Mouse (Mus musculus): Measurements from ENCODE around the gene Bhlha15.
A peak's percentile ranks its signal among the peaks of the same experiment; 100 is the strongest.

Gene Bhlha15

DNA sequence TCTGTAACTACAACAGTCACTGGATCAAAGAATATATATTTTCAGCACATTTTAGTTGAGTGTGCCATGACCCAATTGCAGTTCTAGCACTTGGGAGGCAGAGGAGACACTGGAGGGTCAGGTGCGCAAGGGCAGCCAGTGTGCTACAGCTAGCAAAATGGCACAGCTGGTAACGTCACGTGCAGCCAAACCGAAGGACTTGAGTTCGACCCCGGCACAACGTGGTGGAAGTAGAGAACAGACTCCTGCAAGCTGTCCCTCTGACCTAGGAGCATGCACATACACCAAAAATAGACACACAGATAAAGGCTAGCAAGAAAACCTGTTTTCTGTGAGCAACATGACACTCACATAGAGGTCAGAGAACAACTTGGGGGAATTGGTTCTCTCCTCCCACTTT is 759 bp upstream of the Bhlha15 start:
- DNase-seq (ENCODE audit: low spot score in 2 of 2), result no peak

DNA sequence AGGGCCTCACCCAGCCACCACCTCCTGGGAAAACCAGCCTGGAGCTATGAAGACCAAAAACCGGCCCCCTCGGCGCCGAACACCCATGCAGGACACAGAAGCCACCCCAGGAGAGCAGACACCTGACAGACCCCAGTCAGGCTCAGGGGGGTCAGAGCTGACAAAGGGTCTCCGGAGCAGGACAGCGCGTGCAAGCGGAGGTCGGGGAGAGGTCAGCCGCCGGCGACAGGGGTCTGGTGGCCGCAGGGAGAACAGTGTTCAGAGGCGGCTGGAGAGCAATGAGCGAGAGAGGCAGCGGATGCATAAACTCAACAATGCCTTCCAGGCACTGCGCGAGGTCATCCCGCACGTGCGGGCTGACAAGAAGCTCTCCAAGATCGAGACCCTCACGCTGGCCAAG is 940 bp downstream of the Bhlha15 start:
- DNase-seq (ENCODE audit: low spot score in 2 of 2), result no peak

DNA sequence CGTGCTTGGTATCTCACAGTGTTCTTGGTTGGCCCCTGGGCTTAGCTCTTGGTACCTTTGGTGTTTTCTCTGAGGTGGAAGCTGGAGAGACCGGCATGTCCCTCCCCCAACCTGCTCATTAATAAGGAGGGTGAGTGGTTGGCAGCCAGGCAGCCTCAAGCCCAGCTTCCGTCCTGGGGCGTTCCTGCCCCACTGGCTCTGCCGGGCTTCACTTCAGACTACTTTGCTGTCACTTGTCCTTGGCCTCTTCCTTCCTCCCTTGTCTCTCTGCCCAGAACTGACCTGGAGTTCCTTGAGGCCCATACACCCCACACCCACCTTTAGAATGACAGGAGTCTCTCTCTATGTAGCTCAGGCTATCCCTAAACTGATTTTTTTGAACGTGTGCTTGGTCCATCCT is 2.6 kb downstream of the Bhlha15 start:
- DNase-seq (ENCODE audit: low spot score in 2 of 2), result no peak

DNA sequence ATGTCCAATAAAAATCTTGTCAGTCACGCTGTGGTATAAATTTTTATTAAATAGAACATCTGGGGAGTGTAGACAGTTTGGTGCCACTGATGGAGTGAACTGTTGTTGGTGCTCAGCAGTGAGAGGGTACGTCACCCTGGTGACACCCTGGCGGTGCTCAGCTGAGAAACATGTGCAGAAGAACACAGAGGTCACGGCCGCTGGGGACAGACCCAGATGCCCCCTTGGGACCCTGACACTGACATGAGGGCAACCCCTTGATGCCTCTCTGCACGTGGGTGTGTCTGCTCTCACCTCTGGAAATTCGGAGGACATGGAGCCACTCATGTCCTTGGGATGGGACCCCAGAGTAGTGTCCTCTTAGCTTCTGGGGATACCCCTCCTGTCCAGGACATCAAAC is 4.3 kb downstream of the Bhlha15 start:
- no peak for DNase-seq (ENCODE audit: low spot score in 2 of 2)

DNA sequence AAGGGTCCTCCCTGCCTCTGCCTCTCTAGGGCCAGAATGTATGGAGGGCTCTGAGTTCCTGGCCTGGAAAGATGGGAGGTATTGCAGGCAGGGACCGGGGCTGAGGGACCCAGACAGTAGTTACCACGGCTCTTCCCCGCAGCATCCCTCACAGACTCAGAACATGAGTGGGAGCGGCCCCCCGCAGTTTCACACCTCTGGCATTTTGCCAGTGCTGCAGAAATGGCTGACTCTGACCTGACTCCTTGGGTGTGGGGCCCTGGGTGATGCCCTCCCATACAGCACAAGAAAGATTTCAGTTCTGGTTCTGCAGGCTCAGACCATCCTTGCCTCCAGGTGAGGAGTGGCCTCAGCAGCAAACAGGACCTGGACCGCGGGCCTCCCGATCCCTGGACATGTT is 5.5 kb downstream of the Bhlha15 start:
- no peak for DNase-seq (ENCODE audit: low spot score in 2 of 2)

DNA sequence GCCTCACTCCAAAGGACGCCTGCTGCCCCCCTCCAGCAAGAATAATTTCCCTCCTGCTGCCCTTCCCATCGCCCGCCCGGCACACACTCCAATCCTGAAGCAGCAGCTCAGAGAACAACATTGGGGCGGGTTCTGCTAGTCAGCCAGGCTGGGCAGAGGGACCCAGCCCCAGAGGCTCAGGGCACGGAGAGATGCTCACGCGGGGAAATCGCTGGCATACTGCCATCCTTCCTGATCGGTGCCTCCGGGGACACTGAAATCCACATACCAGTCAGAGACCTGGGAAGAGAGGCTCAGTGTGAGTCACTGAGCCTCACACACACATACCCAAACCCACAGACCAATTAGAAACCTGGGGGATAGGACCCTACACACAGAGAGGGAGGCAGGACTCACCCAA is 10.5 kb downstream of the Bhlha15 start:
- no peak for DNase-seq (ENCODE audit: low spot score in 2 of 2)

DNA sequence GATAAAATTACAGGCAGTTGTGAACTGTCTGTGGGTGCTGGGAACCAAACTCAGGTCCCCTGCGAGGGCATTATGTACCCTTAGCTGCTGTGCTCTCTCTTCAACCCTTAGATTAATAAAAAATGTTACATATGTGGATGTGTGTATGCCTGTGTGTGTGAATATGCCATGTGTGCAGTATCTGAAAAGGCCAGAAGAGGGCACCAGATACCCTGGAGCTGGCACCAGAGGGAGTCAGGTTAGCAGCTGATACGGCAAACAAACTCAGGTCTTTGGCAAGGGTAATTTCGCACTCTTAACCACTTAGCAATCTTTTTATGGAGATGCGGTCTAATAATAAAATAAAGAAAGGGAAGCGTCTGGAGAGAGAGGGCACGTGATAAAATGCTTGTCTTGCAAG is 12.3 kb downstream of the Bhlha15 start:
- DNase-seq (ENCODE audit: low spot score in 2 of 2), result no peak

DNA sequence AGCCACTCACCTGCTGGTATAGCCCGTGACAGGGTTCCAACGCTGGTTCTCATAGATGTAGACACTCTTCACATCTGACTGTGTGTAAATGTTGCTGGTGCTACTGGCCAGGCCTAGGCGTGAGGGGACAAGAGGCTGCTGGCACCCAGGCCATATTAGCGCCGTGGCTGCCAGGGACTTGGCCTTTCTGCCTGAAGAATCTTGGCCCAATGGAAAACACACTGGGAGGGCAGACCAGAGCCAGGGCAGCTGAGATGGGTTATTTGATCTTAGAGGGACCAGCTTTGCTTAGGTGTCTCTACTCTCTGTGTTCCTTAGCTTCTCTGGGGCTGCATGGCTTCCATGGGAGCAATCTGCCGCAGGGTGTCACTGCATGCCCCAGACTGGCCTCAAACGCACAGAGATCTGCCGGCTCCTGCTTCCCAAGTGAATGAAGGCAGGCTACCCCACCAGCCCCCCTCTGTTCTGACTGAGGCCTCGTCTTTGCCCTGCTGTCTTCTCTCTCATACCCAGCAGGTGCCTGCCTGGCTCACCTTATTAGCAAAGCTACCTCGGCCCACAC is 13.4 kb downstream of the Bhlha15 start:
- DNase-seq (ENCODE audit: low spot score in 2 of 2), result no peak

DNA sequence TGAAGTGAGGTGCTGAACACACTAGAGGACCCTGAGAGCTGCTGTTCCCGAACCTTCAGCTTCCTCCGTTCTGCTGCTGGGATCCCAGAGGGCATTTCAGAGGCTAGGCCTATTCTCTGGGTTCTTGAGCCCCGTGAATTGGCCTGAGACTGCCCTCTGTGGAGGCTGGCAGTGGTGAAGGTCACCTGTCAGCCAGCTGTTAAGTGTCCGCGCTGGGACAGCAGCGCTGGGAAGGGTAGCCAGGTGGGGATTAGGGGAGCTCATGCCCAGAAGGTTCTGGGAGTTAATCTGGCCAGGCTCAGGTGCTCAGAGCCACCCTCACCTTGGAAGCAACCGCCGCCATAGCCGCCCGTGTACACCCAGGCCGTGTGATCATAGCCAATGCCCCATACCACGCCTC is 14.2 kb downstream of the Bhlha15 start:
- DNase-seq (ENCODE audit: low spot score in 2 of 2), result no peak

DNA sequence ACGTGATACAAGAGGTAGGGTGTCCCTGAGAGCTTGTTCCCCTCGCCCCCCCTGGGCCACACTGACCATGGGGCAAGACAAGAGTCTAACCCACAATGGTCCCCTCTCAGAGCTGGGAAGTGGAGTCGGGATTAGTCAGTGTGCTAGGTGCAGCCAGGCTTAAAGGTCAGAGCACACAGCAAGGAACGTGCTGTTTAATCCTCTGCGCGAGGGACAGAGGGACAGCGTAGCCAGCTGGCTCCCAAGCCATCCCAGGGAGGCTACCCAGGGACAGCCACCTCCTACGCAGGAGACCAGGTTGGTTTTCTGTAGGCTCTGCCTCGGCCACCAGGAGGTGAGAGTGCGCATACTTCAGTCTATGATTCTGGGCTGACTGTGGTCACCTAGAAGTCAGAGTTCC is 14.8 kb downstream of the Bhlha15 start:
- DNase-seq (ENCODE audit: low spot score in 2 of 2), result no peak

DNA sequence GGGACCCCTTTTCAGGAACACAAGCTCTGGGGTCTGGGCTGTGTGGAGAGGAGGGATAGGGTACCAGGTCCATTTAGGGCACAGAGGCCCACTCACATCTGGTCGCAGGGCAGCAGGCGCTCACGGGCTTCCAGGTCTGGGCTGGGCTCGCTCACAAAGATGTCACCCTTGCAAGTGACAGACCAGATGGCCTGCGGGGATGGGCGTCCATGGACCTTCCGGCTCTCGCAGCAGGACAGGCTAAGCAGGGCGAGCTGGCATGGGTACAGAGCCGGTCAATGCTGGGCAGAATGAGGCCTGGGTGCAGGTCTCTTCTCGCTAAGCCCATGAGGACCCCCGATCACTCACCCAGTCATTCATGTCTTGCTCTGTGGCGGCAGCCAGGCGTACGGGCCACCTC is 16.0 kb downstream of the Bhlha15 start:
- no peak for DNase-seq (ENCODE audit: low spot score in 2 of 2)

DNA sequence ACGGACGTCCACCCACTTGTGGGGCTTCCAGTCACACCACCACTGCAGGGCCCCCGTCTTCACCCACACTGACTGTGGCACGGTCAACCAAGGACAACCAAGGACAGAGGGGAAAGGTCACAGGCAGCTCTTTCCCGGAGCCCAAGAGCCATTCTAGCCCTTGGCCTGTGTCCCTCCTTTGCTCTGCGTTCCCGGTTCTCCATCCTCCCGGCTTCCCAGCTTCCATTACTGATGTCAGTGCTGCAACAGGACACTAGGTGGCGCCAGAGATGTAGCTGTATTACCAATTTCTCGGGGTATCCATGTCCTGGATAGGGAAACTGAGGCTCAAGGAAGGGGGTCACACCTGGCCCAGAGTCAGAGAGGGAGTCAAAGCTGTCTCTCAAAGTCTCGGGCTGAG is 17.4 kb downstream of the Bhlha15 start:
- DNase-seq (ENCODE audit: low spot score in 2 of 2), result peak in 1 of 2 experiments; percentile 67

DNA sequence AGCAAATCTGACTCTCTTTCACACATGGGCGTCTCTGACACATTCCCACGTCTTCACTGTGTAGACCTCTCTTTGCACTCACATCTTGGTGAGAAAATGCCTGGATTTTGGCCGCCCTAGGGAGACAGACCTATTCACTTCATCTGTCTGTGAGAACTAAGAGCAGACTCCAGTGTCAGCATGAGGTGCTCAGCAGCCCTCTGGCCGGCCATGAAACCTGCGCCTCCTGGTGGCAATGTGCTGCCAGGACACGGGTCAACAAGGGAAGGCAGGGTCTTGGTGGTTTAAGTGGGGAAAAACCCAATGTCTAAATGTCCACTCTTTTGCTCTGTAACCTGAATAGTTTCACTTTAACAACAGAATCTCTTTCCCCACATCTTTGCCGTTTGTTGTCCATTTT is 24.4 kb downstream of the Bhlha15 start:
- DNase-seq (ENCODE audit: low spot score in 2 of 2), result peak in 1 of 2 experiments; percentile 69

DNA sequence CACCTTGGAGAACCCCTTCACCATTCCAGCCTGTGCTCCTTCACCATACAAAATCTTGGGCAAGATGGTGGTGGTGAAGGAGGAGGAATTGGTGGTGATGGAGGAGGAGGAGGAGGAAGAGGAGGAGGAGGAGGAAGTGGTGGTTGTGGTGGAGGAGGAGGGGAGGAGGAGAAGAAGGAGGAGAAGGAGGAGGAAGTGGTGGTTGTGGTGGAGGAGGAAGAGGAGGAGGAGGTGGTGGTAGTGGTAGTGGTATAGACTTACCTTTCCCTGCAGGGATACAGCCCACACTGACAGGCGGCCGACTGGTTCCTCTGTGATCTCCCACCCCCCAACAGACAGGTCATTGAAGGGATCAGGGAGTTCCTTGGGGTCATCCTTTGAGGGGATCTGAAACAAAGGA is 25.9 kb downstream of the Bhlha15 start:
- no peak for DNase-seq (ENCODE audit: low spot score in 2 of 2)

DNA sequence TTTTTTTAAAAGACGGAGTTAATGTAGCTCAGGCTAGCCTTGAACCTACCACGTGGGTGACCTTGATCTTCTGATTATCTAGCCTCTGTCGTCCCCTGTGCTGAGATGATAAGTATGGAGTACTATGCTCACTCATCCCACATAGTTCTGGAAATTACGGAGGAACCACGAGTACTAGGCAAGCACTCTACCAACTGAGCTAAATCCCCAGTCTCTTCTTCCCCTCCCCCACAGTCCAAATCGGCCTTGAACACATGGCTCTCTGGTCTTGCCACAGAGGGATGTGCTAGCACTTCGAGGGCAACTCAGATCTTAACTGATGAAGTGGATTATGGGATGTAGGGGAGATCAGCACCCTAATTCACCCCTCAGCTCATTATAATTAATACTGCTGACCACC is 28.0 kb downstream of the Bhlha15 start:
- no peak for DNase-seq (ENCODE audit: low spot score in 2 of 2)

DNA sequence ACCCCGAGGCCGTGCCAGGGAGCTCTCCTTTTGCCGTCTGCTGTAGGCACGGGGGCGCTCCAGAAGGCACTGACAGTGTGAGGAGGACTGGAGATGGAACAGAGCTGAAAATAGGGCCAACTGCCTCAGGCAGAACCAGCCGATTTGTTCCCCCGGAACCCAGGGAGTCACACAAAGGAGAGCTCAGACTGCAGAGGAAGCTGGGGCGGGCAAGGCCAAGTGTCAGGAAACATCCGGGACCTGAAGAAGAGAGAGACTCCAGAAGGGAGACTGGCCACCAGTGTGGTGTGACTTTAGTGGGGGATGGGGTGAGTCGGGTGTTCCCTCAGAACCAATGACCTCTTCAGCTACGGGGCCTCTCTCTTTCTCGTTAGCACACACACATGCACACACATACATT is 29.2 kb downstream of the Bhlha15 start:
- DNase-seq (ENCODE audit: low spot score in 2 of 2), result no peak

DNA sequence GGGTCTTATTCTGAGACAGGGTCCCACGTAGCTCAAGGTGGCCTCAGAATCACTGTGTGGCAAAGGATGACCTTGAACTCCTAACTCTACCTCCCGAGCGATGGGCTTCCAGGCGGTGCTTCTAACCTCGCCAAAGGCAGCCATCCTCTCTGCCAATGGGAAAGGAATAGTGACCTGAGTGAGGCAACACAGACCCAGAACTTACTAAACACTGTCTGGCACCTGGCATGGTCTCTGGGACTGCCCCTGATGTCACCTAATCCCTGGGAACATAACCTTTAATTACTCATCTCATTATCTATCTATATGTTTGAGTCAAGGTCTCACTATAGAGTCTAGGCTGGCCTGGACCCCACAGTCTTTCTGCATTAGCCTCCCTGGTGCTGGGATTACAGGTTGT is 29.9 kb downstream of the Bhlha15 start:
- DNase-seq (ENCODE audit: low spot score in 2 of 2), result no peak

DNA sequence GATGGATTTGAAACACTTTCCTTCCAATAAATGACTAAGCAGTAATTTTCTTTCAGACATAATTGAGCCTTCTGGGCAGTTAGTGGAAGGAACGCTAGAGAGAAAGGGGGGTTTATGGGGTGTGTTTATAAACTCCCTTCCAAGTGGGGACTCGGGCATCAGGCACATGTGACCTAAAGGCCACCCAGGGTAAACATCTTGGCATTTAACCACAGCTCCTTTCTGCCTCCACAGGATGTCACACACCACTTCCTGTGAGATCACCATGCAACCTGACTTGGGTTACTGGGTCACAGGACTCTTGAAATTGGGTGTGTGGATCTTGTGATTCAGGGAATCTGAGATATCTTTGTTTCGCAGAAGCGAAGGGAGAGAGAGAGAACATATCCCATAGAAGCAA is 31.2 kb downstream of the Bhlha15 start:
- DNase-seq (ENCODE audit: low spot score in 2 of 2), result no peak

DNA sequence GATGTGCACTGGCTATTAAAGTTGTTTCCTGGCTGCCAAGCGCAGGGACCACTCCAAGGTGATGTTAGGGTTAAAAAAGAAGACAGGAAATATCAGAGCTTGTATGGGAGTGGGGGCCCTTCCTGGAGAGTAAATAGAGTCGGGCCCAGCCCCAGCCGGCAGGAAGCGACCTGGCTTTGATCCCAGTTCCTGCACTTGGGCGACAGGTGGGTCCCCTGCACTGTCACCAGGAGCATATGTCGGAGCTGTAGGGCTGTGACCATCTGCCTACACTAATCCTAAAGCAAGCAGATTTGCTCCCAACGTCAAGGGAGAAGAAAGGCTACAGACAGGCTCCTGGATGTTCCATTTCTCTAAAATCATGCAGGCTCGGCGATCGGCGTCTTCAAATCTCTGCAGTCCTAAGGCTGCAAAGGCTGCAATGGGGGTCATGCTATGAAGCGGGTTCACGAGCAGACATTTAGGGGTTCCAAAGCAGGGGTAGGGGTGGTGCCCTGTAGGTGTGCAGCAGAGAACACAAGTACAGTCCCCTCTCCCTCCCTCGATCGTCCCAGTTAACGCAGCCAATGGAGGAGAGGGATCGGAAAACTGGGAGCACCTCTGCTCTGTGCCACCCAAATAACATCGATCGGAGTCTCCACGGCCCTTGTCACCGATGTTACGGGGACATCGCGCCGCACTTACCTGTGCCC is 32.9 kb downstream of the Bhlha15 start:
- no peak for DNase-seq (ENCODE audit: low spot score in 2 of 2)

DNA sequence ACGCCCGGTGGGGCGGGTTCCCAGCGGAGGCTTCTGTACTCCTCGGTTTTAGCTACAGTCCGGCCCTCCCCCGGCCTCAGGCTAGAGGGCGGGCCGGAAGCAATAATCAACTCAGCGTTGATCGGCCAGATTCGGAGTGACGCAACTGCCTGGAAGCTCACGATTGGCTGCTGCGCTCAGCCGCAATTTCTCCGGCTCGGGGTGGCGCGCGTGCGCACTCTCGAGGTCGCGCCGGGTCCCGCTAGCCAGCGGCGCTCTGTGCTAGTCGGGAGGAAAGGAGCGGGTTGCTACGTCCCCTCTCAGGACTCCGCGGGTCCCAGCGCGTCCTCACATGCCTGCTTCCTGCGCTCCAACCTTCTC is 33.4 kb downstream of the Bhlha15 start, which contains the start of gene Tecpr1:
Gene Tecpr1, minus strand, starts transcription at position 113 of the 360 bp plus-strand sequence.
- peak; percentile 97 for DNase-seq (ENCODE audit: low spot score in 2 of 2)

DNA sequence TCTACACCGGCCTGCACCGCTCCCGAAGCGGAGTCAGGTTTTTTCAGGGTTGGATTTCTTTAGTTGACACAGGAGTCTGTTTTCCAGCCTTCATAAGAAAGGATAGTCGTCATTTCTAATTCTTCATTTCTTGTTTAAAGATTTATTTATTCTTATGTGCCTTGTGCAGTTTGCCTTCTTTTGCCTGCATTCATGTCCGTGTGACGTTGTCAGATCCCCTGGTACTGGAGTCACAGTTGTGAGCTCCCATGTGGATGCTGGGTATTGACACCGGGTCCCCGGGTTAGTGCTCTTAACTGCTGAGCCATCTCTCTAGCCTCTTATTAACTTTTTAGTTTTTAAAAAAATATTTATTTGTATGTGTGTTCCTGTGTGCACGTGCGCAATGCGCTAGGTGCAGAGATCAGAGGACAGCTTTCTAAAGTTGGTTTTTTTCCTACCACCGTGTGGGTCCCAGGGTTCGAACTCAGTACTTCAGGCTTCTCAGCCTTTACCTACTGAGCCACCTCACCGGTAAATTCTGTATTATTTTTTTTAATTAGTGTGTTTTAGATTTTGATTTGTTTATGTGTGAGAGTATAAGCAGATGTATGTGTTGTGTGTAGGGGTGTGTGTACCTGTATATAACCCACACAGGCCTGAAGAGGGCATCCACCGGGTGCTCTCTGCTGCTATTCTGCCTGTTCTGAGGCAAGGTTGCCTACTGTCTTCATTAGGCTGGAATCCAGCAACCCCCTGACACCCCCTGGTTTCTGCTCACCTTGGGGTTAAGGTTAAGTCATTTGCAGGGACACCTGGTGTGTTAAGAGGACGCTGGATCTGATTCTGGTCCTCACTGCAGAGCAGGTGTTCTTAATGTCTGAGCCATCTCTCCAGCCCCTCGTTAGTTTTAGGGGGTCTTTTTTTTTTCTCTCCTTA is 34.1 kb downstream of the Bhlha15 start:
- no peak for DNase-seq (ENCODE audit: low spot score in 2 of 2)

DNA sequence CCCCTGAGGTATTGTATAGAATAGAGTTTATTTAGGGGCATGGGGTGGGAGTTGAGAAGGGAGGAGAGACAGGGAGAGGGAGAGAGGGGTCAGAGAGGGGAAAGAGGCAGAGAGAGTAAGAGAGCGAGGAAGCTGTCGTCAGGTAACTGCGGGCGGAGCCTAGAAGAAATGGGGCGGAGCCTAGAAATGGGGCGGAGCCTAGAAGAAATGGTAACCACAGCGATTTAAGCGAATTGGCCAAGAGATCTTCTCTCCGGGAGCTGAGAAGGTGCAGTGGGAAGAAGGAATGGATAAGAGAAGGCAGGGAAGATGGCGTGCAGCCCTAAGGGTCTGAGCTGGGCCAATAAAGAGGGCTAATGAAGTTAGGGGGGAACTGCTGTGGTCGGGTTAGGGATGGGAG is 36.1 kb downstream of the Bhlha15 start:
- DNase-seq (ENCODE audit: low spot score in 2 of 2), result no peak

DNA sequence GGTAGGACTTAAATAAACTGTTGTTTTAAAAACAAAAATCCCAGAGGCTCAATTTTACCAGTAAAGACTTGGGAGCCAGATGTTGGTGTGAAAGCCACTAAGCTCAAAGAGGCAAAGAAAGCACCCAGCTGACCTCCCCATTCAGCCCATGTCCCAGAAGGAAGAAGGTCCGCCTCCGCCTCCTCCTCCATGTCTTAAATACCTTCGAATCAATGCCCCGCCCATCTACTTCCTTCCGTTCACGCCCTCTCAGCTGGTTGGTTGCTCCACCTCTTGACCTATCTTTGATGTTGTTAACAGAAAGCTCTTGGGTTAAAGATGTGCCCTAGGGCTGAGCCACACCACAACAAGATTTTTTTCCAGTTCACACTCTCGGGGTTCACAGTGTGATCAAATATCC is 40.1 kb downstream of the Bhlha15 start:
- DNase-seq (ENCODE audit: low spot score in 2 of 2), result no peak
